8 mouse cellular contexts compared by ENCODE assay signal in the genomic region with DNA sequence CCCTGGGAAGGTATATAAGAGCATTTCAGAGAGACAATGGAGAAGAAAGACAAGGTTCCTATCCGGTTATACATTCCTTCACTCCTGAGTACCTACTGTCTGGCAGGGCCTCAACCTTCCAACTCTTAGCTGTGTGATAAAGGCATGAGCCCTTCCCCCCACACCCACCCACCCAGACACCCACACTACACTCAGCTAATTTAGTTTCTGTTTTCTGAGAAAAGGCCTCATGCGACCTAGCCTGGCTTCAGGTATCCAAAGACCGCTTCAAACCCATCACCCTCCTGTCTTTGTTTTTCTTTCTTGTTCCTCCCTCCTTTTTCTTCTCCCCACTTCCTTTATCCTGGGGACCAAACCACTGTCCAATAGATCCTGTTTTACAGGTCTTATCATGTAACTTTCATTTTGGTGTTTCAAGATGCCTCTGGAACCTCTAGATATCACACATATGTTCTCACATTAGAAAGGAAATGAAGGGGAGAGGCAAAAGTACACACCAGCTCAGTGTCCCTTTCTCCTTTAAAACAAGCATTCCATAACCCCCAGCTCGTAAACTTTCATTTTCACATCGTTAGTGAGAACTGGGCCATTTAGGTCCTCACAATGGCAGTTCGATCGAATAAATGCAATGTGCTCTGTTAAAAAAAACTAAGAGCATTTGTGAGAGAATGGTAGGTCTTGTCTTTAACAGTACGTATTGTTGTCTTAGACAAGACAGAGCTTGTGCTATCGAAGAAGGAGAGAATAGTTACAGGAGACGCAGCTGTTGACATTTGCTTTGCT. TPM values are rescaled to one million over a fixed set of nuclear protein-coding genes. Genes with fewer than 3 reads are reported as not detected.
DNase-seq lines count a peak whose midpoint lies in the region; ATAC-seq and TF ChIP-seq lines count a peak whose summit lies in the region.

No protein-coding gene starts in this region.

- WGBS in cerebellum, adult 2 months, result 87% methylated on average over 10 of the region's 10 CpGs
- 83% methylated on average over 10 of the region's 10 CpGs for WGBS in neural tube, embryonic 12.5 days
- 67% methylated on average over 10 of the region's 10 CpGs for WGBS in limb, embryonic 14.5 days
- WGBS in small intestine, adult 2 months, result 73% methylated on average over 10 of the region's 10 CpGs

- no peak for TF ChIP-seq CTCF in cerebellum, adult 2 months (IDR thresholded peaks at IDR 0.05; ENCODE audit: borderline replicate concordance, insufficient read depth, low read depth, low read length)
- TF ChIP-seq CTCF in small intestine, adult 2 months (IDR thresholded peaks at IDR 0.05; ENCODE audit: extremely low read depth, insufficient read length, insufficient replicate concordance, low read depth, low read length), result no peak

- no peak for TF ChIP-seq POLR2A in cerebellum, adult 2 months (IDR thresholded peaks at IDR 0.05; ENCODE audit: borderline replicate concordance, insufficient read depth, low read length)
- no peak for TF ChIP-seq POLR2A in limb, embryonic 14.5 days (IDR thresholded peaks at IDR 0.05; ENCODE audit: borderline replicate concordance, extremely low read depth, insufficient read depth, insufficient read length)
- no peak for TF ChIP-seq POLR2A in small intestine, adult 2 months (IDR thresholded peaks at IDR 0.05; ENCODE audit: low read depth, low read length)

- peak overlapping the region; percentile 69 for H3K4me3 ChIP-seq in cerebellum, adult 2 months (replicated peaks; ENCODE audit: insufficient read depth, low read depth, low read length)
- no peak overlapping the region for H3K4me3 ChIP-seq in neural tube, embryonic 12.5 days
- H3K4me3 ChIP-seq in limb, embryonic 14.5 days (replicated peaks; ENCODE audit: low read length), result peak overlapping the region; percentile 80; the same call in 1 of the 2 replicates
- no peak overlapping the region for H3K4me3 ChIP-seq in small intestine, adult 2 months (ENCODE audit: low read depth, low read length)

- H3K9me3 ChIP-seq in neural tube, embryonic 12.5 days, result no peaks in the 10 kb centered on the region
- no peaks in the 10 kb centered on the region for H3K9me3 ChIP-seq in limb, embryonic 14.5 days (ENCODE audit: control insufficient read depth, low read length)

- no peak for ATAC-seq in neural tube, embryonic 12.5 days (ENCODE audit: low FRiP score, low read depth)
- no peak for ATAC-seq in limb, embryonic 14.5 days (ENCODE audit: low FRiP score, low read depth)

- no peak overlapping the region for H3K9ac ChIP-seq in neural tube, embryonic 12.5 days
- H3K9ac ChIP-seq in limb, embryonic 14.5 days (ENCODE audit: low read depth, low read length, severe bottlenecking), result peak overlapping the region; percentile 40; the same call in 1 of the 2 replicates

- peak overlapping the region; percentile 29; the same call in 1 of the 2 replicates for H3K27ac ChIP-seq in cerebellum, adult 2 months (ENCODE audit: insufficient read depth, low read length)
- no peak overlapping the region for H3K27ac ChIP-seq in neural tube, embryonic 12.5 days
- H3K27ac ChIP-seq in limb, embryonic 14.5 days (replicated peaks; ENCODE audit: low read depth, low read length), result no peak overlapping the region
- peak overlapping the region; percentile 66; the same call in 1 of the 2 replicates for H3K27ac ChIP-seq in small intestine, adult 2 months (ENCODE audit: insufficient read depth, low read depth, low read length)

- no peaks in the 10 kb centered on the region for H3K36me3 ChIP-seq in neural tube, embryonic 12.5 days
- no peaks in the 10 kb centered on the region for H3K36me3 ChIP-seq in limb, embryonic 14.5 days (ENCODE audit: control insufficient read depth, insufficient read depth, low read length)
- no peaks in the 10 kb centered on the region for H3K36me3 ChIP-seq in small intestine, adult 2 months (ENCODE audit: control insufficient read depth, insufficient read depth, low read length)

- peak overlapping the region; percentile 67 for H3K4me2 ChIP-seq in neural tube, embryonic 12.5 days (replicated peaks)
- H3K4me2 ChIP-seq in limb, embryonic 14.5 days (replicated peaks; ENCODE audit: low read depth, low read length, severe bottlenecking), result peak overlapping the region; percentile 79

- peaks cover 6% of the 10 kb centered on the region; the same call in 1 of the 2 replicates for H3K4me1 ChIP-seq in cerebellum, adult 2 months (ENCODE audit: control insufficient read depth, insufficient read depth, low read length)
- peaks cover 16% of the 10 kb centered on the region for H3K4me1 ChIP-seq in neural tube, embryonic 12.5 days
- peaks cover 28% of the 10 kb centered on the region for H3K4me1 ChIP-seq in limb, embryonic 14.5 days (ENCODE audit: control insufficient read depth, insufficient read depth, low read length)
- peaks cover 4% of the 10 kb centered on the region; the same call in 1 of the 2 replicates for H3K4me1 ChIP-seq in small intestine, adult 2 months (ENCODE audit: control insufficient read depth, insufficient read depth, insufficient read length, low read length)

- no peak for DNase-seq in cerebellum, adult 2 months
- DNase-seq in cerebellum, adult 11 months, result no peak
- DNase-seq in neural tube, embryonic 10.5 days (ENCODE audit: extremely low spot score, low spot score), result no peak
- DNase-seq in limb, embryonic 14.5 days (ENCODE audit: low spot score), result no peak
- no peak for DNase-seq in thymus, adult 18-20 months
- no peak for DNase-seq in MN1 (ENCODE audit: low spot score)

- no peaks in the 10 kb centered on the region for H3K27me3 ChIP-seq in cerebellum, adult 2 months (ENCODE audit: control insufficient read depth, insufficient read depth, low read length)
- H3K27me3 ChIP-seq in neural tube, embryonic 12.5 days (replicated peaks), result no peaks in the 10 kb centered on the region
- H3K27me3 ChIP-seq in limb, embryonic 14.5 days (ENCODE audit: control insufficient read depth, insufficient read depth, low read length), result no peaks in the 10 kb centered on the region
- no peaks in the 10 kb centered on the region for H3K27me3 ChIP-seq in small intestine, adult 2 months (ENCODE audit: control insufficient read depth, insufficient read depth, low read length)

RNA-seq across cellular contexts. Expression of a gene that starts 1.1 kb away (rescaled TPM):
- polyA plus RNA-seq in cerebellum, adult 2 months (2012; rRNA removed), result 25.2 and 25.5 TPM in 2 replicates
- 124 TPM in 2 replicates for polyA plus RNA-seq in neural tube, embryonic 12.5 days (2016; fragmentation: Nextera tagmentation; extraction: Ambion mirVana)
- 25.9 and 30.3 TPM in 2 replicates for polyA plus RNA-seq in limb, embryonic 14.5 days (2012; rRNA removed)
- 123 and 138 TPM in 2 replicates for polyA plus RNA-seq in limb, embryonic 14.5 days (2014; fragmentation: Nextera tagmentation; extraction: Ambion mirVana)
- polyA plus RNA-seq in small intestine, adult 2 months (2012; rRNA removed), result 9.2 and 21.5 TPM in 2 replicates

RNA-seq across cellular contexts. Expression of a gene that starts 39.5 kb away (rescaled TPM):
- 0.03 TPM in 2 replicates for polyA plus RNA-seq in cerebellum, adult 2 months (2012; rRNA removed)
- 0.19 and 0.26 TPM in 2 replicates for polyA plus RNA-seq in neural tube, embryonic 12.5 days (2016; fragmentation: Nextera tagmentation; extraction: Ambion mirVana)
- 2.0 and 2.1 TPM in 2 replicates for polyA plus RNA-seq in limb, embryonic 14.5 days (2012; rRNA removed)
- 0.58 and 0.70 TPM in 2 replicates for polyA plus RNA-seq in limb, embryonic 14.5 days (2014; fragmentation: Nextera tagmentation; extraction: Ambion mirVana)
- polyA plus RNA-seq in small intestine, adult 2 months (2012; rRNA removed), result 0.88 and 4.2 TPM in 2 replicates

Comparison
In these comparisons a context has a peak if more than half of its experiments do, and no peak if none do; other contexts are left out.
1. H3K27ac ChIP-seq: peak in cerebellum, adult 2 months (single experiment) and small intestine, adult 2 months (single experiment); none in neural tube, embryonic 12.5 days (single experiment) and limb, embryonic 14.5 days (single experiment).
2. H3K4me3 ChIP-seq: peak in cerebellum, adult 2 months (single experiment) and limb, embryonic 14.5 days (single experiment); none in neural tube, embryonic 12.5 days (single experiment) and small intestine, adult 2 months (single experiment).